Mouse (Mus musculus) spleen, embryonic (tissue): ENCODE data around the gene Elmo1.
"Not testable (repeated sequence)": the region's sequence is repeated elsewhere in the genome, so short reads cannot be mapped to it uniquely, and the experiment has no call there.

ENCODE experiments used
- CTCF ChIA-PET: fragments of 350-600 bp; sonication (Branson Sonifier 250); formaldehyde crosslinking; loops from one replicate; lab custom pipeline; 2022; lab: Charles Lee

Gene Elmo1

GRCm38 (mm10) chr13:20585868-20586267 lies 495.5 kb downstream of the Elmo1 start:
- CTCF ChIA-PET = no interaction called here

- CTCF ChIA-PET = no interaction called here
Observed at GRCm38 (mm10) chr13:20586462-20586861, 496.1 kb downstream of the Elmo1 start.

GRCm38 (mm10) chr13:20590983-20591382 lies 500.6 kb downstream of the Elmo1 start:
- CTCF ChIA-PET = no interaction called here

GRCm38 (mm10) chr13:20597307-20597706 lies 506.9 kb downstream of the Elmo1 start:
- CTCF ChIA-PET = no interaction called here

- CTCF ChIA-PET = no interaction called here
Observed at GRCm38 (mm10) chr13:20598618-20599017, 508.2 kb downstream of the Elmo1 start.

GRCm38 (mm10) chr13:20600246-20600645 lies 509.9 kb downstream of the Elmo1 start:
- CTCF ChIA-PET = no interaction called here

- CTCF ChIA-PET = no interaction called here
Observed at GRCm38 (mm10) chr13:20601421-20601820, 511.0 kb downstream of the Elmo1 start.

DNA sequence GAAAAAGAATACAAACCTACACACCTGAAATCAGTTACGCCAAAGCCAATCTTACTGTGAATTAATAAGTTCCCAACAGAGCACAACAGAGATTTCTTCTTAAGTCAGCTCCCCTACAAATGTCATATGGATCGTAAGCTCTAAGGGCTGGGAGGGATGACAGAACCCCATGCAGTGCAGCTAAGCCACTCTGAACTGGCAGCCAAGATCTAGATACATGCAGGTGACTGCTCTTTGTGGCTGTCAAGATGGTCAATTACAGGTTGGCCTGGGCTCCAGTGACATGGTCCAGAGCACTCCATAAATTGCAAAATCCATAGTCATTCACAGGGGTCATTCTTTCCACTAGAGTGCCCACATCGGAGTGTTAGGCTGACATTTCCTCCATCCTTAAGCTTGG lies 516.5 kb downstream of the Elmo1 start:
- CTCF ChIA-PET = no interaction called here

GRCm38 (mm10) chr13:20609003-20609688 lies 518.8 kb downstream of the Elmo1 start:
- CTCF ChIA-PET = no interaction called here

DNA sequence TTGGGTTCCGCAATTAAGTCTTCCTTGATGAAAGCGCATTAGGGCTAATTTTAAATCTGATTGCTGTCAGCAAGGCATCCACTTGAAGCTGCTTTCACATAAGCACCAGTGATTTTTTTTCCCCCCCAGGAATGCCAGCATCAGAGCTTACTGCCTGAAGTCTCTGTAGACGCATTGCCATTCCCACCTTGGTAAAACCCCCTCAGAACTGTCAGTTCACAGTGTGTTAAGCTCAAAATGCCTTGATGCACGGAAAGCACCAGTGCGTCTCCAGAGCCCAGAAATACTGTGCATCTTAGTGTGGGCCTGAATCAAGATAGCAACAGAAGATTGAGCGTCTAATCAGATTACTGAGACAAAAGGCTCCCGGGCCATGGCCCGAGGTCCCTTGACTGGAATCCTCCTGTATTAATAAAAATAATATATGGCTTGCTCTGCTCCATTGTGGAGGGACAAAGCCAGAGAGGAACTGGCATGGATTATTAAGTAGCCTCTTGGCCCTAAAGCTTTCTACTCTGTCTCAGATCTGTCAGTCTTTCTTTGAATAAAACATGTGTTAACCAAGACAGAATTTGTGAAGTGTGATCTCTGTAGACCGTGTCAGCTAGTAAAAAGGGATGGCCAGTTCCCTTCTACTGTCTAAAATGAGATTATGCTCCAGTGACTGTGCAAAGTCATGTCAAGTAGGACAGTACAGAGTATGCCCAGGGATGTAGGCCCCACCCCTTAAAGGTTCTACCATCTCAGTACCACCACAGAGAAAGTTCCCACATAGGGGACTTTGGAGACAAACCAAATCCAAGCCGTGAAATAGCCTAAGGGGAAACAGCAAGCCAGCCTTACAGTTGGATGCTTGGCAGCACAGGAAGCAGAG lies 525.4 kb downstream of the Elmo1 start:
- CTCF ChIA-PET = no interaction called here

DNA sequence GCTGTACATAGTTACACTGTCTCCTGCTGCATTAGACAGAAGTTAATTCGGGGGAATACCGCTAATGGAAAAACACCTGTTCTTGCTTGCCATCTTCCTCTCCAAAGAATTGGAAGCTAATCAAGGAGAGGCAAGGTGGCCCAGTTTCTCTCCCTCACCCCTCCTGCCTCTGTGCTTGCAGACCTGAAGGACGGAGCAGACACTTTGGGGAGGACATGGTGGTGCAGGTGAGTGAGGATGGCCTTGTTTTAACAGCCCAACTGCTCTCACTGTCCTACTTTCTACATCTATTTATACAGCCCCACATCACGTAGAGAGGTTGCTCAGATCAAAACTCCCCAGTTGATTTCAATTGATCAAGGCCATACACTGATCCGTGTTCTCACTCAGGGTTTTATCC lies 529.5 kb downstream of the Elmo1 start:
- CTCF ChIA-PET = no interaction called here

- CTCF ChIA-PET = no interaction called here
Observed at GRCm38 (mm10) chr13:20623071-20623850, 532.9 kb downstream of the Elmo1 start.

GRCm38 (mm10) chr13:20627796-20628195 lies 537.4 kb downstream of the Elmo1 start:
- CTCF ChIA-PET = no interaction called here

GRCm38 (mm10) chr13:20632477-20632876 lies 542.1 kb downstream of the Elmo1 start:
- CTCF ChIA-PET = no interaction called here

DNA sequence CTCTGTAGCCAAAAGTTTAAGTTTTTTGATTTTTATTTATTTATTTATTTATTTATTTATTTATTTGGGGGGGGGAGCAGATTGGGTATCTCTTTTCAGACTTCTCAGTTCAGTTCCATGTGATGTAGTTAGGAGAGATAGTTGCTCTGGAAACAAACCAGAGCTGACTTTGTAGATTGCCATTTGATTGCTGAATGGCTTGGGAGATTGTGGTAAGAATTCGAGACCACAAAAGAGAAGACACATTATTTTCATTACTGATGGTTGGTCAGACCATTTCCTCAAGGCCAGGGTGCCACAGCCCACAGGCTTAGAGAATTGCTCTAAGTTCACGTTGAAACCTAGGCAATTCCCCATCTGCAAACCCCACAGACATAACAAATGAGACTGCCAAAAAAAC lies 544.3 kb downstream of the Elmo1 start:
- CTCF ChIA-PET = not testable (repeated sequence)

GRCm38 (mm10) chr13:20635646-20636045 lies 545.2 kb downstream of the Elmo1 start:
- CTCF ChIA-PET = no interaction called here
